20 mouse cellular contexts compared by ENCODE assay signal in genomic region chr3:131637008-131637407, GRCm38 (mm10).
DNase-seq lines count a peak whose midpoint lies in the region; ATAC-seq and TF ChIP-seq lines count a peak whose summit lies in the region.
"Had no signal": no experiment of that assay in that cellular context is flagged by ENCODE, and none has a peak within 500 bp of the region (broad histone marks: within the 10 kb centered on the region; RNA-seq: fewer than 3 reads in every experiment).

No protein-coding gene starts in this region.

- 0 out of 2 replicates have a peak, but pooled peaks have one; percentile 38 for ATAC-seq in forebrain, embryonic 15.5 days (replicated peaks)
- ATAC-seq in forebrain, embryonic 13.5 days = no peak
- 0 out of 2 replicates have a peak, but pooled peaks have one; percentile 27 for ATAC-seq in limb, embryonic 11.5 days (ENCODE audit: insufficient number of reproducible peaks, low FRiP score, low TSS enrichment, low read depth)
- ATAC-seq in hindbrain, embryonic 15.5 days (ENCODE audit: low FRiP score, low read depth) = peak; percentile 25; the same call in 1 of the 2 replicates
- ATAC-seq in midbrain, postnatal 0 days (ENCODE audit: low FRiP score) = peak; percentile 12; the same call in 1 of the 2 replicates
- ATAC-seq: intestine, embryonic 15.5 days had no signal

- no peak overlapping the region for H3K27ac ChIP-seq in forebrain, embryonic 15.5 days (replicated peaks)
- no peak overlapping the region for H3K27ac ChIP-seq in forebrain, embryonic 13.5 days
- H3K27ac ChIP-seq in limb, embryonic 11.5 days (replicated peaks; ENCODE audit: low read depth, low read length) = no peak overlapping the region
- H3K27ac ChIP-seq in limb, embryonic 10.5 days = no peak overlapping the region
- H3K27ac ChIP-seq in hindbrain, embryonic 15.5 days (replicated peaks) = no peak overlapping the region
- H3K27ac ChIP-seq in midbrain, postnatal 0 days (ENCODE audit: low read depth, low read length) = no peak overlapping the region
- H3K27ac ChIP-seq: embryonic facial prominence, embryonic 15.5 days; intestine, embryonic 15.5 days; left cerebral cortex, adult 2 months; stomach, embryonic 15.5 days had no signal

- 87% methylated on average over 3 of the region's 3 CpGs for WGBS in forebrain, embryonic 15.5 days
- 94% methylated on average over 3 of the region's 3 CpGs for WGBS in forebrain, embryonic 13.5 days
- 85% methylated on average over 3 of the region's 3 CpGs for WGBS in limb, embryonic 11.5 days
- WGBS in limb, embryonic 10.5 days = 81% methylated on average over 3 of the region's 3 CpGs
- WGBS in hindbrain, embryonic 15.5 days = 85% methylated on average over 3 of the region's 3 CpGs
- WGBS in midbrain, postnatal 0 days = 90% methylated on average over 3 of the region's 3 CpGs

- no peaks in the 10 kb centered on the region for H3K27me3 ChIP-seq in forebrain, embryonic 15.5 days
- H3K27me3 ChIP-seq in forebrain, embryonic 13.5 days = no peaks in the 10 kb centered on the region
- no peaks in the 10 kb centered on the region for H3K27me3 ChIP-seq in limb, embryonic 11.5 days (ENCODE audit: control insufficient read depth, insufficient read depth, low read length)
- H3K27me3 ChIP-seq in limb, embryonic 10.5 days (ENCODE audit: low read depth, poor library complexity, severe bottlenecking) = no peaks in the 10 kb centered on the region
- no peaks in the 10 kb centered on the region for H3K27me3 ChIP-seq in hindbrain, embryonic 15.5 days
- H3K27me3 ChIP-seq in midbrain, postnatal 0 days (ENCODE audit: insufficient read depth, low read length) = no peaks in the 10 kb centered on the region
- H3K27me3 ChIP-seq: embryonic facial prominence, embryonic 15.5 days; intestine, embryonic 15.5 days; megakaryocyte, embryonic 14.5 days; stomach, embryonic 15.5 days had no signal

- no peak for TF ChIP-seq CTCF in midbrain, postnatal 0 days (IDR thresholded peaks at IDR 0.05)

- peaks cover 3% of the 10 kb centered on the region; the same call in 1 of the 2 replicates for H3K4me1 ChIP-seq in forebrain, embryonic 15.5 days
- H3K4me1 ChIP-seq in forebrain, embryonic 13.5 days = peaks cover 20% of the 10 kb centered on the region
- H3K4me1 ChIP-seq in limb, embryonic 11.5 days (ENCODE audit: control insufficient read depth, insufficient read depth, low read length) = peaks cover 18% of the 10 kb centered on the region
- peaks cover 45% of the 10 kb centered on the region for H3K4me1 ChIP-seq in limb, embryonic 10.5 days
- H3K4me1 ChIP-seq in hindbrain, embryonic 15.5 days (replicated peaks) = peaks cover 9% of the 10 kb centered on the region
- H3K4me1 ChIP-seq in midbrain, postnatal 0 days (ENCODE audit: insufficient read depth, low read length) = no peaks in the 10 kb centered on the region
- H3K4me1 ChIP-seq: embryonic facial prominence, embryonic 15.5 days; intestine, embryonic 15.5 days; stomach, embryonic 15.5 days had no signal

- no peak overlapping the region for H3K4me3 ChIP-seq in forebrain, embryonic 15.5 days
- no peak overlapping the region for H3K4me3 ChIP-seq in forebrain, embryonic 13.5 days
- H3K4me3 ChIP-seq in limb, embryonic 11.5 days (ENCODE audit: low read depth, low read length) = no peak overlapping the region
- no peak overlapping the region for H3K4me3 ChIP-seq in limb, embryonic 10.5 days
- H3K4me3 ChIP-seq in hindbrain, embryonic 15.5 days = no peak overlapping the region
- no peak overlapping the region for H3K4me3 ChIP-seq in midbrain, postnatal 0 days (ENCODE audit: low read depth, low read length)
- H3K4me3 ChIP-seq: embryonic facial prominence, embryonic 15.5 days; gastrocnemius, adult 2 months; intestine, embryonic 15.5 days; layer of hippocampus, adult 2 months; left cerebral cortex, adult 2 months; megakaryocyte, embryonic 14.5 days; myocyte; stomach, embryonic 15.5 days had no signal

- H3K4me2 ChIP-seq in forebrain, embryonic 15.5 days (replicated peaks) = no peak overlapping the region
- no peak overlapping the region for H3K4me2 ChIP-seq in forebrain, embryonic 13.5 days
- H3K4me2 ChIP-seq in limb, embryonic 11.5 days (ENCODE audit: low read depth, severe bottlenecking) = no peak overlapping the region
- H3K4me2 ChIP-seq in hindbrain, embryonic 15.5 days = no peak overlapping the region
- no peak overlapping the region for H3K4me2 ChIP-seq in midbrain, postnatal 0 days (ENCODE audit: low read depth, low read length, poor library complexity, severe bottlenecking)
- H3K4me2 ChIP-seq: embryonic facial prominence, embryonic 15.5 days; intestine, embryonic 15.5 days; stomach, embryonic 15.5 days had no signal

- no peak overlapping the region for H3K9ac ChIP-seq in forebrain, embryonic 15.5 days (replicated peaks)
- no peak overlapping the region for H3K9ac ChIP-seq in forebrain, embryonic 13.5 days
- H3K9ac ChIP-seq in limb, embryonic 11.5 days (ENCODE audit: low read length) = no peak overlapping the region
- no peak overlapping the region for H3K9ac ChIP-seq in hindbrain, embryonic 15.5 days
- H3K9ac ChIP-seq in midbrain, postnatal 0 days (replicated peaks; ENCODE audit: low read length, poor library complexity, severe bottlenecking) = no peak overlapping the region
- H3K9ac ChIP-seq: embryonic facial prominence, embryonic 15.5 days; intestine, embryonic 15.5 days; stomach, embryonic 15.5 days had no signal

- no peaks in the 10 kb centered on the region for H3K9me3 ChIP-seq in forebrain, embryonic 15.5 days
- no peaks in the 10 kb centered on the region for H3K9me3 ChIP-seq in forebrain, embryonic 13.5 days (replicated peaks)
- H3K9me3 ChIP-seq in limb, embryonic 11.5 days (ENCODE audit: control insufficient read depth, low read length) = no peaks in the 10 kb centered on the region
- no peaks in the 10 kb centered on the region for H3K9me3 ChIP-seq in limb, embryonic 10.5 days (replicated peaks)
- no peaks in the 10 kb centered on the region for H3K9me3 ChIP-seq in hindbrain, embryonic 15.5 days
- no peaks in the 10 kb centered on the region for H3K9me3 ChIP-seq in midbrain, postnatal 0 days (ENCODE audit: low read length)
- H3K9me3 ChIP-seq: embryonic facial prominence, embryonic 15.5 days; intestine, embryonic 15.5 days; megakaryocyte, embryonic 14.5 days; stomach, embryonic 15.5 days had no signal

- H3K36me3 ChIP-seq in forebrain, embryonic 15.5 days = peaks cover 12% of the 10 kb centered on the region
- peaks cover 33% of the 10 kb centered on the region for H3K36me3 ChIP-seq in forebrain, embryonic 13.5 days (ENCODE audit: poor library complexity, severe bottlenecking)
- no peaks in the 10 kb centered on the region; the same call in 1 of the 2 replicates for H3K36me3 ChIP-seq in limb, embryonic 11.5 days (ENCODE audit: control insufficient read depth, insufficient read depth, low read length)
- peaks cover 30% of the 10 kb centered on the region for H3K36me3 ChIP-seq in limb, embryonic 10.5 days
- peaks cover 8% of the 10 kb centered on the region for H3K36me3 ChIP-seq in hindbrain, embryonic 15.5 days
- peaks cover 11% of the 10 kb centered on the region for H3K36me3 ChIP-seq in midbrain, postnatal 0 days (ENCODE audit: insufficient read depth, low read length)
- H3K36me3 ChIP-seq: stomach, embryonic 15.5 days had no signal

- DNase-seq in limb, embryonic 11.5 days (ENCODE audit: low spot score) = no peak
- no peak for DNase-seq in limb, embryonic 10.5 days (ENCODE audit: low spot score)
- no peak for DNase-seq in midbrain, postnatal 0 days (ENCODE audit: low spot score)
- no peak for DNase-seq in left cerebral cortex, adult 18-20 months (ENCODE audit: low spot score in 2 of 2)
- DNase-seq: cerebellum, adult 8-10 months; gastrocnemius, adult 2 months; heart, postnatal 10 days; kidney, postnatal 10 days; lung, postnatal 10 days; spleen, adult 18-20 months had no signal
